Mouse (Mus musculus) mouse embryonic stem cell (cell line): ENCODE measurements around the gene Rps19bp1.

Experiments
- in situ Hi-C, 2 experiments: fragments of 300-500 bp; cut with MboI; formaldehyde crosslinking; loops; 1 replicate in 1 of 2; 3 replicates in 1 of 2; pipeline ENCODE4 v1.14.3; 2019 to 2020; ENCODE audit warnings: low sequenced_read_pairs in 2 of 2, low pct_unique_long_range_greater_than_20kb in 1 of 2, mixed read lengths in 1 of 2; ENCODE audit not compliant: unreplicated experiment in 1 of 2

Rps19bp1 gene

GRCm38 (mm10) chr15:80228071-80228800, 35.9 kb downstream of the Rps19bp1 start:
- in situ Hi-C loops: no loop called here

- in situ Hi-C loops: no loop called here
Observed at GRCm38 (mm10) chr15:80225796-80226195, 38.3 kb downstream of the Rps19bp1 start.

- in situ Hi-C loops: no loop called here
Observed at GRCm38 (mm10) chr15:80225208-80225607, 38.9 kb downstream of the Rps19bp1 start.

GRCm38 (mm10) chr15:80223751-80224150, 40.4 kb downstream of the Rps19bp1 start:
- in situ Hi-C loops: loop anchor here in 1 of 2 experiments (5.0 kb wide), 1 partner anchor 111 kb away; no protein-coding TSS in a partner anchor

- in situ Hi-C loops: loop anchor here in 1 of 2 experiments (5.0 kb wide), 1 partner anchor 109 kb away; no protein-coding TSS in a partner anchor
Observed at GRCm38 (mm10) chr15:80221031-80221430, 43.1 kb downstream of the Rps19bp1 start.

- in situ Hi-C loops: loop anchor here in 1 of 2 experiments (5.0 kb wide), 1 partner anchor 108 kb away; no protein-coding TSS in a partner anchor
Observed at GRCm38 (mm10) chr15:80219705-80220657, 44.1 kb downstream of the Rps19bp1 start.

GRCm38 (mm10) chr15:80219211-80219610, 44.9 kb downstream of the Rps19bp1 start:
- in situ Hi-C loops: no loop called here

GRCm38 (mm10) chr15:80217476-80217875, 46.6 kb downstream of the Rps19bp1 start:
- in situ Hi-C loops: no loop called here

GRCm38 (mm10) chr15:80216480-80216820, 47.7 kb downstream of the Rps19bp1 start:
- in situ Hi-C loops: no loop called here

- in situ Hi-C loops: no loop called here
Observed at GRCm38 (mm10) chr15:80215716-80216479, 48.2 kb downstream of the Rps19bp1 start.

- in situ Hi-C loops: no loop called here
Observed at GRCm38 (mm10) chr15:80213688-80214087, 50.4 kb downstream of the Rps19bp1 start.
